Mouse (Mus musculus): ENCODE results near the gene AY358078. TPM values are rescaled to one million over a fixed set of nuclear protein-coding genes. Genes with fewer than 3 reads are reported as not detected.
"Not testable (repeated sequence)": the region's sequence is repeated elsewhere in the genome, so short reads cannot be mapped to it uniquely, and the experiment has no call there.

AY358078 gene
- polyA plus RNA-seq, 1 experiment from 2014 or later, result not detected

DNA sequence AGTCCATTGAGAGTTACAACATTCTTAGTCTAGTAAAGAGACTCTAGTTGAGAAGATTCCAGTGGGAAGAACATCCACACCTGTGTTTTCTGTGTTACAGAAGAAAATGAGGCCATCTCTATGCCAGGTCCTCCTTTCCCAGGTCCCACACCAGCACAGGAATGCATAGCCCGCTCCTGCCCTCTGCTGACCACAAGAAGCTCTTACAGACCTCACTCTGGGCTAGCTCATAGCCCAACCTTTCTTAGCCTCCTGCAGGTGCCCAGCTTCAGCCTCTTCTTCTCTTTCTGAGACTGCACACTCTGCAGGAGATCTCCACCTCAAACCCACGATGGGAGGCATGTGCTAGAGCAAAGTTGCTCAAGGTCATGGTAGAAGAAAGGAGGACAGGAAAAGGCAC, 38.6 kb downstream of the AY358078 start:
- not testable (repeated sequence) for H3K36me3 ChIP-seq; ATAC-seq; H3K4me3 ChIP-seq (replicated peaks); H3K4me1 ChIP-seq (replicated peaks); H3K27me3 ChIP-seq (replicated peaks); H3K9me3 ChIP-seq; H3K27ac ChIP-seq; H3K4me2 ChIP-seq (replicated peaks); H3K9ac ChIP-seq
- 41% methylated on average over 2 of the region's 2 CpGs for WGBS

DNA sequence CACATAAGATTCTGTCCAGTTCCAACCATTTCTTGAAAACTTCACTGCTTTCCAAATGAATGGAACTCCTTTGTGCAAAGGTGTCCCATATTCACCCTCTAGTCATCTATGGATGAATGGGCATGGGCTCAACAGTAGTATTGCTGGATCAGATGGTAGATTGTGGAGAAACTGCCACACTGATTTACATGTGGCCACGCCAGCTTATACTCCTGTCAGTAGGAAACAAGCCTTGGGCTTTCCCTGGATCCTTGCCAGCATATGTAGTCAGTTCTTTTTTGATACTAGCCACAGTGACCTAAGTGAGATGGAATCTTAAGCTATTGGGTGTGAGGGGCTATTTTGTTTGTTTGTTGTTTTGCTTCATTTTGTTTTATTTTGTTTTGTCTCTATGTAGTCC, 42.4 kb downstream of the AY358078 start:
- Histone ChIP-seq H3K4me2 (replicated peaks) (no peak overlapping the region), H3K27ac (no peak overlapping the region), H3K36me3 (no peaks in the 10 kb centered on the region), H3K4me1 (replicated peaks) (no peaks in the 10 kb centered on the region), H3K4me3 (replicated peaks) (no peak overlapping the region), H3K9me3 (no peaks in the 10 kb centered on the region), H3K9ac (no peak overlapping the region), H3K27me3 (replicated peaks) (no peaks in the 10 kb centered on the region)
- whole genome bisulfite sequencing, result 80% methylated on average over 1 of the region's 1 CpGs
- no peak for ATAC-seq

DNA sequence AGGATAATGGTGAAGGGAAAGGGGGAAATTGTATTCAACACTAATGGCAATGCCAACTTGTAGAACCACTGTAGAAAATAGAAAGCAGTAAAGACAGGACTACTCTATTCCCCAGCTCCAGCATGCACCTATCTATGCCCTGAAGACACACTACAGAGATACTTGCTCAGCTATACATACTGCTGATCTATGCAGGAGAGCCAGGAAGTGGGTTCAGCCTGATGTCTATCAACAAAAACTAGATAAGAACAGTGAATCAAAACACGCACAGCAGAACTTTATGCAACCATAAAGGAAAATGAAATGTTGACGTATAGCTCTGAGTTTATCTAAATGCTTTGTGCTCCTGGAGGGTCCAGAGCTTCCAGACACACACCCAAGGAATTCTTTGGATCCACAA, 42.9 kb downstream of the AY358078 start:
- WGBS, result 73% methylated on average over 2 of the region's 2 CpGs
- Histone ChIP-seq H3K4me2 (replicated peaks) (no peak overlapping the region), H3K27ac (no peak overlapping the region), H3K4me3 (replicated peaks) (no peak overlapping the region), H3K36me3 (no peaks in the 10 kb centered on the region), H3K9me3 (no peaks in the 10 kb centered on the region), H3K4me1 (replicated peaks) (no peaks in the 10 kb centered on the region), H3K9ac (no peak overlapping the region), H3K27me3 (replicated peaks) (no peaks in the 10 kb centered on the region)
- no peak for ATAC-seq

DNA sequence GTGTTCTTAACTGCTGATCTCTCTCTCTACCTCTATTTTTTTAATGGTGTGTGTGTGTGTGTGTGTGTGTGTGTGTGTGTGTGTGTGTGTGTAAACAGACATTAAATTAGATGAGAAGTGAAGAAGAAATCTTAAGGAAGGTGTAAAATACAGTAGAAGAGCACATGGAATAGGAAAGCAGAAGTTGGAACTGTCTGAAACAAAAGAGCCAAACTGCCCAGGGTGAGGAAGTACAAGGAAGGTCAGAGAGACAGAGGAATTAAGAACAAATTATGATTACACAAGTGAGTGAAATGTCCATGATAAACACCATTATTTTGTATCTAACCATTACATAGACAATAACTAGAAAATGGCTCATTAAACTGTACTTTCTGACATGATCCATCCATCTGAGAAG, 44.0 kb downstream of the AY358078 start:
- H3K9ac ChIP-seq, result no peak overlapping the region
- no peaks in the 10 kb centered on the region for H3K9me3 ChIP-seq
- H3K4me1 ChIP-seq (replicated peaks), result no peaks in the 10 kb centered on the region
- no peak overlapping the region for H3K27ac ChIP-seq
- H3K27me3 ChIP-seq (replicated peaks), result no peaks in the 10 kb centered on the region
- H3K4me3 ChIP-seq (replicated peaks), result no peak overlapping the region
- H3K4me2 ChIP-seq (replicated peaks), result no peak overlapping the region
- ATAC-seq, result no peak
- H3K36me3 ChIP-seq, result no peaks in the 10 kb centered on the region

DNA sequence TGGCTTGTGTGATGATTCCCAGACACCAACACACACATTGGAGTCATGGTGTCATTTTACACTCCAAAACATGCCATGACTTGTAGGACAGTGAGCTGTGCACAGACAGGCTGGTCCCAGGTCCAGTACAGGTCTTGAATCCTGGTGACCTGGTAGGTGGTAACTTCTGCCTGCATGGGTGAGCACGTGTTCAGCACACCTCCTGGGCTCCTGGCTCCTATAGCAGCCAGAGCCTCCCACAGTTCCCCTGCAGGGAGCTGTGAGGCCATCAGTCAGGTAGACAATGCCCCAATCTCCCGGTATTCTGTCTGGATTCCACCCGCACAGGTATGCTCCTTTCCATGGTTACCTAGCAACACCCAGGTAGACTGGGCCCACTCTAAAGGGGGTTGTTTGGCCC, 46.7 kb downstream of the AY358078 start:
- 57% methylated on average over 3 of the region's 3 CpGs for WGBS
- Histone ChIP-seq H3K9ac (no peak overlapping the region), H3K4me2 (replicated peaks) (no peak overlapping the region)

DNA sequence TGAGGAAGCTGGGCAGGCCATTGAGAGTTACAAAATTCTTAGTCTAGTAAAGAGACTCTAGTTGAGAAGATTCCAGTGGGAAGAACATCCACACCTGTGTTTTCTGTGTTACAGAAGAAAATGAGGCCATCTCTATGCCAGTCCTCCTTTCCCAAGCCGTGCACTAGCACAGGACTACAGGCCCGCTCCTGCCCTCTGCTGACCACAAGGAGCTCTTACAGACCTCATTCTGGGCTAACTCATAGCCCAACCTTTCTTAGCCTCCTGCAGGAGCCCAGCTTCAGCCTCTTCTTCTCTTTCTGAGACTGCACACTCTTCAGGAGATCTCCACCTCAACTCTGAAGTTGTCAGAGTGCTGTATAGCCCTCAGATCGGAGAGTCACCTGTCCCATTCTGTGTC, 51.2 kb downstream of the AY358078 start:
- not testable (repeated sequence) for H3K9me3 ChIP-seq; H3K36me3 ChIP-seq; H3K4me3 ChIP-seq (replicated peaks); ATAC-seq; H3K27ac ChIP-seq; H3K4me1 ChIP-seq (replicated peaks); H3K4me2 ChIP-seq (replicated peaks); H3K9ac ChIP-seq; H3K27me3 ChIP-seq (replicated peaks)
- WGBS, result 45% methylated on average over 3 of the region's 3 CpGs

More for the DNA sequence above, 46.7 kb downstream of the AY358078 start:
- ATAC-seq, result no peak
- no peak overlapping the region for H3K27ac ChIP-seq
- no peaks in the 10 kb centered on the region for H3K4me1 ChIP-seq (replicated peaks)
- H3K27me3 ChIP-seq (replicated peaks), result no peaks in the 10 kb centered on the region
- H3K36me3 ChIP-seq, result no peaks in the 10 kb centered on the region
- no peaks in the 10 kb centered on the region for H3K9me3 ChIP-seq
- no peak overlapping the region for H3K4me3 ChIP-seq (replicated peaks)

DNA sequence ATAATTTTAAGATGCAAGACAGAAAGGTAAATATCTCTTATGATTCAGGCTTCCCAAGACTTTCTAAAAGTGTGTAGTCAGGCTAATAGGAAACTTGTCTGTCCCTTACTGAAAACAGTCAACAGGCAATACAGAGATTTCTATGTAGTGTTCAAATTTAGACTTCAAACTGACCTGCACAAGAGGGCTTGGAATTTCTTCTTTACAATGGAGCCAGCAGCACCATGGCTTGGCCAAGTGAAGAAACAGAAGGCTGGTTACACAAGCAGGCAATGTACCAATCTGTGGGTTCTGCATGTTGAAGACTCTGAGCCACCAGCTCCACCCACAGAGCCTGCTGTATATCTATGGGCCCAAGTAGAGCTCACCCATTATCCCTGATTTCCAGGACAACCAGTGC, 53.6 kb downstream of the AY358078 start, which contains the start of gene Ear6:
TSS of gene Ear6 (plus strand) at position 301 of the 400 bp plus-strand sequence.
- Histone ChIP-seq H3K9ac (no peak within 1 kb of the TSS), H3K27ac (no peak within 1 kb of the TSS), H3K4me2 (replicated peaks) (no peak within 1 kb of the TSS), H3K4me3 (replicated peaks) (no peak within 1 kb of the TSS), H3K4me1 (replicated peaks) (no peaks in the 10 kb centered on the region), H3K9me3 (no peaks in the 10 kb centered on the region), H3K27me3 (replicated peaks) (no peaks in the 10 kb centered on the region), H3K36me3 (no peaks in the 10 kb centered on the region)
- ATAC-seq, result no peak

DNA sequence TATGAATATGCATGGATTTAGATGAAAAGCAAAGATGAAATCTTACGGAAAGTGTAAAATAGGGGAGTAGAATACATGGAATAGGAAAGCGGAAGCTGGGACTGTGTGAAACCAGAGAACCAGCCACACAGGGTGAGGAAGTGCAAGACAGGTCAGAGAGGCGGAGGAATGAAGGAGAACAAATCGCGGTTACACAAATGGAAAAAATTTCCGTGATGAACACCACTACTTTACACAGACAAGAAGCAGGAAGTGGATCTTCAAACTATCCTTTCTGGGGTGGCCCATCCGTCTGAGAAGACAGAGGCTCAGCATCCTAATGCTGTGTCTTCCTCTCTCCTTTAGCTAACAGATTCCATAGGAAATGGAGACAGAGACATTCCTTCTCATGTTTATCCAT, 55.4 kb downstream of the AY358078 start:
- not testable (repeated sequence) for H3K27me3 ChIP-seq (replicated peaks); H3K4me3 ChIP-seq (replicated peaks); H3K4me1 ChIP-seq (replicated peaks); H3K9ac ChIP-seq; H3K36me3 ChIP-seq; ATAC-seq; H3K4me2 ChIP-seq (replicated peaks); H3K27ac ChIP-seq; H3K9me3 ChIP-seq
- WGBS, result 70% methylated on average over 7 of the region's 7 CpGs

DNA sequence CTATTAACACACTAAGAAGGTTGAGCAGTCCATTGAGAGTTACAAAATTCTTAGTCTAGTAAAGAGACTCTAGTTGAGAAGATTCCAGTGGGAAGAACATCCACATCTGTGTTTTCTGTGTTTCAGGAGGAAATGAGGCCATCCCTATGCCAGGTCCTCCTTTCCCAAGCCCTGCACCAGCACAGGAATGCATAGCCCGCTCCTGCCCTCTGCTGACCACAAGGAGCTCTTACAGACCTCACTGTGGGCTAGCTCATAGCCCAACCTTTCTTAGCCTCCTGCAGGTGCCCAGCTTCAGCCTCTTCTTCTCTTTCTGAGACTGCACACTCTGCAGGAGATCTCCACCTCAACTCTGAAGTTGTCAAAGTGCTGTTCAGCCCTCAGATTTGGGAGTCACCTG, 63.8 kb downstream of the AY358078 start:
- H3K4me2 ChIP-seq (replicated peaks); H3K27ac ChIP-seq; H3K4me3 ChIP-seq (replicated peaks); ATAC-seq; H3K36me3 ChIP-seq; H3K9me3 ChIP-seq; H3K9ac ChIP-seq; H3K4me1 ChIP-seq (replicated peaks); H3K27me3 ChIP-seq (replicated peaks): not testable (repeated sequence)
- 8% methylated on average over 1 of the region's 1 CpGs for WGBS

DNA sequence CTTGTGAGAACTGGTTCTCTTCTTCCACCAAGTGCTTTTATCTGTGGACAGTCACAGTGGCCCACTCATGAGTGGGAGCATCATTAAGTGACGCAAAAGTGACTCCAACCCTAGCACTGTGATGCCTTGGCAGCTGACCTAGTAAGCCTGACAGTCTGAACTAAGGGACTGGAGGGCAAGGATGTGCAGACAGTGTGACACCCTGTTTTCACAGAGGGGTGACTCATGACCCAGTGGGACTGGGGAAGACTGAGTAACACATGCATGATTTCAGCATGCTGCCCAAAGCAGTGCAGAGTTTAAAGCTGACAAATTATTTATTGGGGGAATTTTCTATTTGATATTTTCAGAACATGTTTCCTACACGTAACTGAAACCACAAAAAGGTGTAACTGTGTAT, 70.9 kb downstream of the AY358078 start:
- no peak overlapping the region for H3K9ac ChIP-seq
- no peaks in the 10 kb centered on the region for H3K36me3 ChIP-seq
- H3K4me3 ChIP-seq (replicated peaks), result no peak overlapping the region
- H3K27ac ChIP-seq, result no peak overlapping the region
- 76% methylated on average over 2 of the region's 2 CpGs for WGBS
- H3K4me2 ChIP-seq (replicated peaks), result no peak overlapping the region
- H3K27me3 ChIP-seq (replicated peaks), result no peaks in the 10 kb centered on the region
- no peak for ATAC-seq
- no peaks in the 10 kb centered on the region for H3K9me3 ChIP-seq
- H3K4me1 ChIP-seq (replicated peaks), result no peaks in the 10 kb centered on the region

DNA sequence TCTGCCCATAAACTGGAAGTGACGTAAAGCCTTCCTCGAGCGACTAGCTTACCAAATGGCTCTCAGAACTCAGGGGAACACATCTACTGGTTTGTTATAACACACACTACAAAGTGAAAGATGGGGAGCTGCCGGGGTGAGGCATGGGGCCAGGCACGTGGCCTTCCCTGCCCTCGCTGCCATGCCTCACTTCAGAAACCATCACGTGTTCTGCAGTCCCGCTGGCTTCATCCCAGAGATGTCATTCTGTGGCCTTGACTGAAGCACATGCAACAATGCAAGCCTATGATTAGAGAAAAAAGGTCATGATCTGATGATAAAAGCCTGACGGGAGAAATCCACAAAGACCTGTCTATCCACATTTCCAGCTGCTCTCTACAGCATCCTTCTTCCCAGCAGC, 71.9 kb downstream of the AY358078 start:
- Histone ChIP-seq H3K4me2 (replicated peaks) (no peak overlapping the region), H3K27ac (no peak overlapping the region), H3K27me3 (replicated peaks) (no peaks in the 10 kb centered on the region), H3K4me1 (replicated peaks) (no peaks in the 10 kb centered on the region), H3K36me3 (no peaks in the 10 kb centered on the region), H3K9ac (no peak overlapping the region), H3K4me3 (replicated peaks) (no peak overlapping the region), H3K9me3 (no peaks in the 10 kb centered on the region)
- 77% methylated on average over 9 of the region's 9 CpGs for WGBS
- ATAC-seq, result no peak

Other genes with a start within 250 kb of the AY358078 start
- not detected in 2 replicates for gene Gm5622, start 247.3 kb upstream of the AY358078 start, polyA plus RNA-seq (2015; fragmentation: Nextera tagmentation; extraction: Ambion mirVana)
- gene Gm17175, start 226.0 kb upstream of the AY358078 start, polyA plus RNA-seq (2015; fragmentation: Nextera tagmentation; extraction: Ambion mirVana), result not detected in 2 replicates
- gene Gm17174, start 207.9 kb upstream of the AY358078 start, polyA plus RNA-seq (2015; fragmentation: Nextera tagmentation; extraction: Ambion mirVana), result not detected in 2 replicates
- not detected in 2 replicates for gene Gm17078, start 188.7 kb upstream of the AY358078 start, polyA plus RNA-seq (2015; fragmentation: Nextera tagmentation; extraction: Ambion mirVana)
- not detected in 2 replicates for gene Gm4181, start 164.4 kb upstream of the AY358078 start, polyA plus RNA-seq (2015; fragmentation: Nextera tagmentation; extraction: Ambion mirVana)
- not detected in 2 replicates for gene Gm17079, start 104.6 kb upstream of the AY358078 start, polyA plus RNA-seq (2015; fragmentation: Nextera tagmentation; extraction: Ambion mirVana)
- gene Gm5800, start 82.9 kb upstream of the AY358078 start, polyA plus RNA-seq (2015; fragmentation: Nextera tagmentation; extraction: Ambion mirVana), result not detected in 2 replicates
- 2.9 and 3.5 TPM in 2 replicates for gene Ang4, start 26.5 kb upstream of the AY358078 start, polyA plus RNA-seq (2015; fragmentation: Nextera tagmentation; extraction: Ambion mirVana)
- gene Ear6, start 53.7 kb downstream of the AY358078 start, polyA plus RNA-seq (2015; fragmentation: Nextera tagmentation; extraction: Ambion mirVana), result 0.35 TPM in 1 of 2 replicates, not detected in the other
- 45.4 and 45.5 TPM in 2 replicates for gene Mettl17, start 84.8 kb downstream of the AY358078 start, polyA plus RNA-seq (2015; fragmentation: Nextera tagmentation; extraction: Ambion mirVana)
- 0.96 and 1.0 TPM in 2 replicates for gene Slc39a2, start 92.8 kb downstream of the AY358078 start, polyA plus RNA-seq (2015; fragmentation: Nextera tagmentation; extraction: Ambion mirVana)
- gene Ndrg2, start 114.1 kb downstream of the AY358078 start, polyA plus RNA-seq (2015; fragmentation: Nextera tagmentation; extraction: Ambion mirVana), result 52.2 and 60.1 TPM in 2 replicates
- gene Tppp2, start 118.4 kb downstream of the AY358078 start, polyA plus RNA-seq (2015; fragmentation: Nextera tagmentation; extraction: Ambion mirVana), result not detected in 2 replicates
- gene Rnase13, start 122.7 kb downstream of the AY358078 start, polyA plus RNA-seq (2015; fragmentation: Nextera tagmentation; extraction: Ambion mirVana), result not detected in 2 replicates
- 64.4 and 65.9 TPM in 2 replicates for gene Arhgef40, start 184.7 kb downstream of the AY358078 start, polyA plus RNA-seq (2015; fragmentation: Nextera tagmentation; extraction: Ambion mirVana)
- 50.1 and 60.0 TPM in 2 replicates for gene Tmem253, start 215.6 kb downstream of the AY358078 start, polyA plus RNA-seq (2015; fragmentation: Nextera tagmentation; extraction: Ambion mirVana)
- 29.7 and 29.8 TPM in 2 replicates for gene Zfp219, start 220.7 kb downstream of the AY358078 start, polyA plus RNA-seq (2015; fragmentation: Nextera tagmentation; extraction: Ambion mirVana)
- not detected in 2 replicates for gene Olfr221, start 242.4 kb downstream of the AY358078 start, polyA plus RNA-seq (2015; fragmentation: Nextera tagmentation; extraction: Ambion mirVana)